Mouse (Mus musculus): ENCODE data around the gene Rims3. TPM values are rescaled to one million over a fixed set of nuclear protein-coding genes. Genes with fewer than 3 reads are reported as not detected.

Rims3 gene
- polyA plus RNA-seq, 1 experiment from 2014 or later, result 0.35 TPM

GRCm38 (mm10) chr4:120925386-120925785 lies 70.8 kb downstream of the Rims3 start:
- H3K4me1 ChIP-seq, result peaks cover 2% of the 10 kb centered on the region; the same call in 1 of the 2 replicates
- no peak for ATAC-seq (ENCODE audit: insufficient number of reproducible peaks, low FRiP score, low TSS enrichment, low read depth)
- peak overlapping the region; percentile 56 for H3K4me2 ChIP-seq
- peak overlapping the region; percentile 71 for H3K4me3 ChIP-seq
- peak overlapping the region; percentile 90 for H3K27ac ChIP-seq
- no peaks in the 10 kb centered on the region for H3K27me3 ChIP-seq
- H3K9me3 ChIP-seq, result peaks cover 8% of the 10 kb centered on the region; the same call in 1 of the 2 replicates
- H3K9ac ChIP-seq, result no peak overlapping the region
- whole genome bisulfite sequencing, result 16% methylated on average over 3 of the region's 3 CpGs
- peaks cover 24% of the 10 kb centered on the region for H3K36me3 ChIP-seq

GRCm38 (mm10) chr4:120928686-120929085 lies 74.1 kb downstream of the Rims3 start:
- ATAC-seq (ENCODE audit: insufficient number of reproducible peaks, low FRiP score, low TSS enrichment, low read depth), result no peak
- H3K9ac ChIP-seq, result no peak overlapping the region
- WGBS, result 74% methylated on average over 3 of the region's 3 CpGs

DNA sequence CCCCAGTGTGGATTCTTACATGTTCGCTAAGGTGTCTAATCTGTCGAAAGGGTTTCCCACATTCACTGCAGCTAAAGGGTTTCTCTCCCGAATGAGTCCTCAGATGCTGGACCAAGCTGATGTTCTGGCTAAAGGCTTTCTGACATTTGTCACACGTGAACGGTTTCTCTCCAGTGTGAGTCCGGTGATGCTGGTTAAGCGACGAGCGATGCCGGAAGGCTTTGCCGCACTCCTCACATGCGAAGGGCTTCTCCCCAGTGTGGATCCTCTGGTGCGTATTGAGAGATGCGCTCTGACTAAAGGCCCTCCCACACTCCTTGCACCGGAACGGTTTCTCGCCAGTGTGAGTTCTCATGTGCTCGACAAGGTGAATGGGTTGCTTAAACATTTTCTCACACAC lies 76.1 kb downstream of the Rims3 start:
- no peak overlapping the region for H3K4me3 ChIP-seq
- 0 out of 2 replicates have a peak, but pooled peaks cover 4% of the 10 kb centered on the region for H3K9me3 ChIP-seq
- WGBS, result 93% methylated on average over 18 of the region's 18 CpGs
- H3K36me3 ChIP-seq, result peaks cover 11% of the 10 kb centered on the region
- H3K9ac ChIP-seq, result no peak overlapping the region
- no peak overlapping the region for H3K4me2 ChIP-seq
- H3K4me1 ChIP-seq, result no peaks in the 10 kb centered on the region
- H3K27me3 ChIP-seq, result no peaks in the 10 kb centered on the region
- ATAC-seq (ENCODE audit: insufficient number of reproducible peaks, low FRiP score, low TSS enrichment, low read depth), result no peak
- no peak overlapping the region for H3K27ac ChIP-seq

More at GRCm38 (mm10) chr4:120928686-120929085, 74.1 kb downstream of the Rims3 start:
- Histone ChIP-seq H3K27me3 (no peaks in the 10 kb centered on the region), H3K36me3 (peaks cover 11% of the 10 kb centered on the region), H3K4me1 (peaks cover 2% of the 10 kb centered on the region; the same call in 1 of the 2 replicates), H3K4me2 (no peak overlapping the region), H3K9me3 (0 out of 2 replicates have a peak, but pooled peaks cover 4% of the 10 kb centered on the region), H3K27ac (no peak overlapping the region), H3K4me3 (no peak overlapping the region)

- peaks cover 11% of the 10 kb centered on the region for H3K36me3 ChIP-seq
- 82% methylated on average over 3 of the region's 3 CpGs for WGBS
- ATAC-seq (ENCODE audit: insufficient number of reproducible peaks, low FRiP score, low TSS enrichment, low read depth), result no peak
Measured at GRCm38 (mm10) chr4:120935006-120935405, 80.4 kb downstream of the Rims3 start.

More at GRCm38 (mm10) chr4:120935006-120935405, 80.4 kb downstream of the Rims3 start:
- H3K27me3 ChIP-seq, result no peaks in the 10 kb centered on the region
- H3K9me3 ChIP-seq, result no peaks in the 10 kb centered on the region
- no peak overlapping the region for H3K9ac ChIP-seq
- no peak overlapping the region for H3K27ac ChIP-seq
- no peak overlapping the region for H3K4me3 ChIP-seq
- H3K4me1 ChIP-seq, result no peaks in the 10 kb centered on the region
- no peak overlapping the region for H3K4me2 ChIP-seq

Small RNA genes within 50 kb of the gene (microRNA-seq; reads per million reads assigned to microRNA genes)
- not detected for gene Gm23936

Other genes starting within 250 kb of the Rims3 start
- 7.6 TPM in 2 replicates for gene Cited4, start 188.2 kb upstream of the Rims3 start, polyA plus RNA-seq (2015; fragmentation: Nextera tagmentation; extraction: Ambion mirVana)
- 3.9 and 4.6 TPM in 2 replicates for gene Kcnq4, start 106.2 kb upstream of the Rims3 start, polyA plus RNA-seq (2015; fragmentation: Nextera tagmentation; extraction: Ambion mirVana)
- gene Nfyc, start 23.2 kb upstream of the Rims3 start, polyA plus RNA-seq (2015; fragmentation: Nextera tagmentation; extraction: Ambion mirVana), result 92.8 and 94.6 TPM in 2 replicates
- 25.8 and 26.8 TPM in 2 replicates for gene Exo5, start 70.2 kb downstream of the Rims3 start, polyA plus RNA-seq (2015; fragmentation: Nextera tagmentation; extraction: Ambion mirVana)
- gene Zfp69, start 96.9 kb downstream of the Rims3 start, polyA plus RNA-seq (2015; fragmentation: Nextera tagmentation; extraction: Ambion mirVana), result 7.9 and 8.2 TPM in 2 replicates
- 11.6 and 13.2 TPM in 2 replicates for gene Smap2, start 162.4 kb downstream of the Rims3 start, polyA plus RNA-seq (2015; fragmentation: Nextera tagmentation; extraction: Ambion mirVana)
- gene Col9a2, start 184.6 kb downstream of the Rims3 start, polyA plus RNA-seq (2015; fragmentation: Nextera tagmentation; extraction: Ambion mirVana), result 110 and 122 TPM in 2 replicates
- gene Zmpste24, start 243.4 kb downstream of the Rims3 start, polyA plus RNA-seq (2015; fragmentation: Nextera tagmentation; extraction: Ambion mirVana), result 27.9 and 30.7 TPM in 2 replicates